Mouse (Mus musculus): ENCODE data around the gene Pof1b.

The Pof1b gene

GRCm38 (mm10) chrX:112698508-112698907 lies at the start of gene Pof1b:
Pof1b (minus strand) TSS chrX:112698651.
- DNase-seq (ENCODE audit: low spot score in 2 of 2) = peak; percentile 37 to 41

GRCm38 (mm10) chrX:112716587-112716986 lies 18.1 kb upstream of the Pof1b start:
- no peak for DNase-seq (ENCODE audit: low spot score in 2 of 2)

GRCm38 (mm10) chrX:112694392-112694791 lies 4.1 kb downstream of the Pof1b start:
- no peak for DNase-seq (ENCODE audit: low spot score in 2 of 2)

GRCm38 (mm10) chrX:112680605-112681004 lies 17.8 kb downstream of the Pof1b start:
- DNase-seq (ENCODE audit: low spot score in 2 of 2) = no peak

GRCm38 (mm10) chrX:112675525-112675924 lies 22.9 kb downstream of the Pof1b start:
- no peak for DNase-seq (ENCODE audit: low spot score in 2 of 2)

GRCm38 (mm10) chrX:112601306-112602120 lies 96.9 kb downstream of the Pof1b start:
- peak in 1 of 2 experiments; percentile 2 for DNase-seq (ENCODE audit: low spot score in 2 of 2)

- DNase-seq (ENCODE audit: low spot score in 2 of 2) = peak; percentile 4 to 5
Measured at GRCm38 (mm10) chrX:112600511-112601305, 97.7 kb downstream of the Pof1b start, which contains the start of gene Zfp711. Zfp711 (plus strand) TSS chrX:112600526.

All from urinary bladder, postnatal 36 days (tissue).